Mouse (Mus musculus) forebrain, embryonic 12.5 days (tissue): ENCODE measurements around the gene Phospho1. TPM values are rescaled to one million over a fixed set of nuclear protein-coding genes. Genes with fewer than 3 reads are reported as not detected.

ENCODE experiments used
- ATAC-seq: fragments of 200-750 bp; cut with Nextera tagmentation; 2 replicates; pipeline ENCODE4 v1.8.0; 2017; ENCODE audit warnings: moderate TSS enrichment; ENCODE audit not compliant: low FRiP score
- H3K27ac ChIP-seq: fragments of 300-500 bp; sonication (generic); 2 replicates; pipeline ENCODE4 v1.5.1; 2016; ENCODE audit warnings: mild to moderate bottlenecking
- H3K27me3 ChIP-seq: fragments of 300-500 bp; sonication (generic); 2 replicates; pipeline ENCODE4 v1.6.1; 2016; ENCODE audit warnings: mild to moderate bottlenecking
- H3K36me3 ChIP-seq: fragments of 300-500 bp; sonication (generic); replicated peaks from 2 replicates; pipeline ENCODE4 v1.6.1; 2016; ENCODE audit warnings: mild to moderate bottlenecking
- H3K4me1 ChIP-seq: fragments of 300-500 bp; sonication (generic); 2 replicates; pipeline ENCODE4 v1.6.1; 2016
- H3K4me2 ChIP-seq: fragments of 300-500 bp; sonication (generic); 2 replicates; pipeline ENCODE4 v1.6.1; 2016; ENCODE audit warnings: mild to moderate bottlenecking, moderate library complexity
- H3K4me3 ChIP-seq: fragments of 300-500 bp; sonication (generic); replicated peaks from 2 replicates; pipeline ENCODE4 v1.5.1; 2016; ENCODE audit warnings: mild to moderate bottlenecking
- H3K9ac ChIP-seq: fragments of 300-500 bp; sonication (generic); 2 replicates; pipeline ENCODE4 v1.6.1; 2016; ENCODE audit warnings: mild to moderate bottlenecking
- H3K9me3 ChIP-seq: fragments of 300-500 bp; sonication (generic); 2 replicates; pipeline ENCODE4 v1.6.1; 2016
- WGBS: fragments of 180-500 bp; shearing (Covaris S2); methylation state at CpG from one replicate; pipeline ENCODE4 v1.1.7; 2016; 5-methylcytosine and 5-hydroxymethylcytosine counted together
- polyA plus RNA-seq: library from polyadenylated mRNA; unstranded; fragments of >200 nt; fragmentation: Nextera tagmentation; extraction: Ambion mirVana; gene quantifications from 2 replicates; pipeline ENCODE4 v1.2.1, GENCODE M21; 2016

Phospho1 gene
- not detected in 2 replicates for polyA plus RNA-seq

GRCm38 (mm10) chr11:95824071-95824876 is at the start of gene Phospho1:
Gene Phospho1 (plus strand): TSS chr11:95824499.
- Histone ChIP-seq H3K36me3 (no peaks in the 10 kb centered on the region), H3K4me2 (peak within 1 kb of the TSS; percentile 96), H3K4me1 (peaks cover 15% of the 10 kb centered on the region), H3K9ac (peak within 1 kb of the TSS; percentile 78), H3K4me3 (peak within 1 kb of the TSS; percentile 70), H3K9me3 (no peaks in the 10 kb centered on the region), H3K27ac (no peak within 1 kb of the TSS), H3K27me3 (peaks cover 76% of the 10 kb centered on the region)
- ATAC-seq: peak; percentile 99
- under 1% methylated on average over 64 of the region's 78 CpGs for WGBS

GRCm38 (mm10) chr11:95777323-95778297 is 46.7 kb upstream of the Phospho1 start:
- no peak for ATAC-seq
- H3K4me2 ChIP-seq: no peak overlapping the region
- H3K9me3 ChIP-seq: no peaks in the 10 kb centered on the region
- H3K27me3 ChIP-seq: no peaks in the 10 kb centered on the region
- H3K4me3 ChIP-seq: no peak overlapping the region
- H3K27ac ChIP-seq: no peak overlapping the region
- no peaks in the 10 kb centered on the region for H3K4me1 ChIP-seq
- WGBS: 80% methylated on average over 17 of the region's 17 CpGs
- no peaks in the 10 kb centered on the region for H3K36me3 ChIP-seq
- H3K9ac ChIP-seq: no peak overlapping the region

- Histone ChIP-seq H3K4me3 (no peak overlapping the region), H3K36me3 (no peaks in the 10 kb centered on the region), H3K4me2 (no peak overlapping the region), H3K27me3 (no peaks in the 10 kb centered on the region), H3K9ac (no peak overlapping the region), H3K9me3 (no peaks in the 10 kb centered on the region), H3K4me1 (no peaks in the 10 kb centered on the region), H3K27ac (no peak overlapping the region)
- no peak for ATAC-seq
- 82% methylated on average over 4 of the region's 4 CpGs for WGBS
These were observed 45.5 kb upstream of the Phospho1 start for GRCm38 (mm10) chr11:95778831-95779251.

GRCm38 (mm10) chr11:95779366-95779765 is 44.9 kb upstream of the Phospho1 start:
- Histone ChIP-seq H3K27me3 (no peaks in the 10 kb centered on the region), H3K36me3 (no peaks in the 10 kb centered on the region), H3K27ac (no peak overlapping the region), H3K4me1 (no peaks in the 10 kb centered on the region), H3K4me3 (no peak overlapping the region), H3K9ac (no peak overlapping the region), H3K9me3 (no peaks in the 10 kb centered on the region), H3K4me2 (no peak overlapping the region)
- 95% methylated on average over 4 of the region's 4 CpGs for WGBS
- no peak for ATAC-seq

GRCm38 (mm10) chr11:95780480-95780879 is 43.8 kb upstream of the Phospho1 start:
- H3K27me3 ChIP-seq: no peaks in the 10 kb centered on the region
- no peaks in the 10 kb centered on the region for H3K4me1 ChIP-seq
- no peak for ATAC-seq
- H3K27ac ChIP-seq: no peak overlapping the region
- no peak overlapping the region for H3K4me2 ChIP-seq
- WGBS: 91% methylated on average over 8 of the region's 8 CpGs
- no peak overlapping the region for H3K4me3 ChIP-seq
- H3K36me3 ChIP-seq: no peaks in the 10 kb centered on the region
- no peak overlapping the region for H3K9ac ChIP-seq
- H3K9me3 ChIP-seq: no peaks in the 10 kb centered on the region

GRCm38 (mm10) chr11:95781557-95781956 is 42.7 kb upstream of the Phospho1 start:
- no peaks in the 10 kb centered on the region for H3K4me1 ChIP-seq
- H3K4me3 ChIP-seq: no peak overlapping the region
- WGBS: 79% methylated on average over 11 of the region's 11 CpGs
- ATAC-seq: no peak
- no peaks in the 10 kb centered on the region for H3K36me3 ChIP-seq
- no peak overlapping the region for H3K4me2 ChIP-seq
- H3K9ac ChIP-seq: no peak overlapping the region
- H3K27ac ChIP-seq: no peak overlapping the region
- H3K27me3 ChIP-seq: no peaks in the 10 kb centered on the region
- H3K9me3 ChIP-seq: no peaks in the 10 kb centered on the region

GRCm38 (mm10) chr11:95783457-95783856 is 40.8 kb upstream of the Phospho1 start:
- H3K9ac ChIP-seq: no peak overlapping the region
- ATAC-seq: no peak
- H3K4me3 ChIP-seq: no peak overlapping the region
- H3K27me3 ChIP-seq: no peaks in the 10 kb centered on the region
- H3K4me1 ChIP-seq: no peaks in the 10 kb centered on the region
- WGBS: 86% methylated on average over 4 of the region's 4 CpGs
- no peak overlapping the region for H3K4me2 ChIP-seq
- no peaks in the 10 kb centered on the region for H3K9me3 ChIP-seq
- H3K27ac ChIP-seq: no peak overlapping the region
- H3K36me3 ChIP-seq: no peaks in the 10 kb centered on the region

- H3K27me3 ChIP-seq: no peaks in the 10 kb centered on the region
- no peak overlapping the region for H3K4me3 ChIP-seq
- H3K27ac ChIP-seq: no peak overlapping the region
- H3K4me1 ChIP-seq: no peaks in the 10 kb centered on the region
- H3K9me3 ChIP-seq: no peaks in the 10 kb centered on the region
- H3K9ac ChIP-seq: no peak overlapping the region
- no peak for ATAC-seq
- 87% methylated on average over 9 of the region's 9 CpGs for WGBS
- H3K4me2 ChIP-seq: no peak overlapping the region
- no peaks in the 10 kb centered on the region for H3K36me3 ChIP-seq
These were observed 40.3 kb upstream of the Phospho1 start for GRCm38 (mm10) chr11:95783958-95784357.

- H3K27ac ChIP-seq: no peak overlapping the region
- ATAC-seq: no peak
These were observed 38.6 kb upstream of the Phospho1 start for GRCm38 (mm10) chr11:95785675-95786074.

GRCm38 (mm10) chr11:95786511-95786910 is 37.8 kb upstream of the Phospho1 start:
- ATAC-seq: no peak
- H3K27ac ChIP-seq: no peak overlapping the region
- no peaks in the 10 kb centered on the region for H3K9me3 ChIP-seq
- no peak overlapping the region for H3K4me2 ChIP-seq
- H3K27me3 ChIP-seq: no peaks in the 10 kb centered on the region
- whole genome bisulfite sequencing: 87% methylated on average over 6 of the region's 6 CpGs
- H3K4me3 ChIP-seq: no peak overlapping the region
- no peaks in the 10 kb centered on the region for H3K4me1 ChIP-seq
- no peaks in the 10 kb centered on the region for H3K36me3 ChIP-seq
- H3K9ac ChIP-seq: no peak overlapping the region

More at GRCm38 (mm10) chr11:95785675-95786074, 38.6 kb upstream of the Phospho1 start:
- Histone ChIP-seq H3K36me3 (no peaks in the 10 kb centered on the region), H3K4me1 (no peaks in the 10 kb centered on the region), H3K4me3 (no peak overlapping the region), H3K9me3 (no peaks in the 10 kb centered on the region), H3K9ac (no peak overlapping the region), H3K4me2 (no peak overlapping the region), H3K27me3 (no peaks in the 10 kb centered on the region)
- WGBS: 89% methylated on average over 4 of the region's 4 CpGs

- no peak overlapping the region for H3K4me3 ChIP-seq
- 90% methylated on average over 8 of the region's 8 CpGs for WGBS
- no peak for ATAC-seq
- no peaks in the 10 kb centered on the region for H3K36me3 ChIP-seq
- H3K9ac ChIP-seq: no peak overlapping the region
- H3K27me3 ChIP-seq: 0 out of 2 replicates have a peak, but pooled peaks cover 5% of the 10 kb centered on the region
- H3K27ac ChIP-seq: no peak overlapping the region
- no peaks in the 10 kb centered on the region for H3K4me1 ChIP-seq
- no peak overlapping the region for H3K4me2 ChIP-seq
- H3K9me3 ChIP-seq: no peaks in the 10 kb centered on the region
These were observed 34.8 kb upstream of the Phospho1 start for GRCm38 (mm10) chr11:95789451-95789891.

GRCm38 (mm10) chr11:95791787-95792186 is 32.5 kb upstream of the Phospho1 start:
- 86% methylated on average over 13 of the region's 13 CpGs for WGBS
- H3K4me1 ChIP-seq: peaks cover 6% of the 10 kb centered on the region
- ATAC-seq: no peak
- no peak overlapping the region for H3K27ac ChIP-seq
- no peak overlapping the region for H3K4me3 ChIP-seq
- H3K36me3 ChIP-seq: no peaks in the 10 kb centered on the region
- H3K4me2 ChIP-seq: no peak overlapping the region
- peaks cover 20% of the 10 kb centered on the region for H3K27me3 ChIP-seq
- no peaks in the 10 kb centered on the region for H3K9me3 ChIP-seq
- no peak overlapping the region for H3K9ac ChIP-seq
